Mouse (Mus musculus) natural killer cell, adult 2 months (primary cell): ENCODE results near the gene Cnn3.
A peak's percentile ranks its signal among the peaks of the same experiment; 100 is the strongest.

Experiments
- DNase-seq, 2 experiments: peaks; one replicate each; pipeline ENCODE4 v3.0.0; 2022; ENCODE audit warnings: low spot score in 2 of 2

Gene Cnn3

GRCm38 (mm10) chr3:121418251-121418601, 8.1 kb upstream of the Cnn3 start:
- no peak for DNase-seq

- no peak for DNase-seq
Observed at GRCm38 (mm10) chr3:121418850-121419435, 7.4 kb upstream of the Cnn3 start.

GRCm38 (mm10) chr3:121422405-121422804, 3.9 kb upstream of the Cnn3 start:
- DNase-seq, result no peak

GRCm38 (mm10) chr3:121426621-121427519, 573 bp downstream of the Cnn3 start:
- peak; percentile 3 to 57 for DNase-seq

- DNase-seq, result no peak
Observed at GRCm38 (mm10) chr3:121427520-121427908, 1.2 kb downstream of the Cnn3 start.

GRCm38 (mm10) chr3:121428230-121428629, 1.9 kb downstream of the Cnn3 start:
- no peak for DNase-seq

- no peak for DNase-seq
Observed at GRCm38 (mm10) chr3:121428696-121429259, 2.5 kb downstream of the Cnn3 start.

GRCm38 (mm10) chr3:121429469-121429868, 3.2 kb downstream of the Cnn3 start:
- DNase-seq, result no peak

- no peak for DNase-seq
Observed at GRCm38 (mm10) chr3:121430289-121430936, 4.1 kb downstream of the Cnn3 start.

GRCm38 (mm10) chr3:121433359-121433758, 7.1 kb downstream of the Cnn3 start:
- DNase-seq, result no peak

GRCm38 (mm10) chr3:121433968-121434533, 7.8 kb downstream of the Cnn3 start:
- DNase-seq, result no peak

GRCm38 (mm10) chr3:121435296-121435695, 9.0 kb downstream of the Cnn3 start:
- no peak for DNase-seq

- no peak for DNase-seq
Observed at GRCm38 (mm10) chr3:121437070-121437469, 10.8 kb downstream of the Cnn3 start.

- no peak for DNase-seq
Observed at GRCm38 (mm10) chr3:121437996-121438395, 11.7 kb downstream of the Cnn3 start.

- DNase-seq, result no peak
Observed at GRCm38 (mm10) chr3:121439623-121440161, 13.4 kb downstream of the Cnn3 start.

GRCm38 (mm10) chr3:121441504-121441903, 15.2 kb downstream of the Cnn3 start:
- DNase-seq, result no peak

- peak in 1 of 2 experiments; percentile 9 for DNase-seq
Observed at GRCm38 (mm10) chr3:121442288-121442687, 16.0 kb downstream of the Cnn3 start.

GRCm38 (mm10) chr3:121443861-121444271, 17.6 kb downstream of the Cnn3 start:
- DNase-seq, result no peak

GRCm38 (mm10) chr3:121444414-121444813, 18.1 kb downstream of the Cnn3 start:
- DNase-seq, result no peak

- no peak for DNase-seq
Observed at GRCm38 (mm10) chr3:121446454-121446853, 20.2 kb downstream of the Cnn3 start.

GRCm38 (mm10) chr3:121448029-121448468, 21.8 kb downstream of the Cnn3 start:
- DNase-seq, result no peak

GRCm38 (mm10) chr3:121448606-121449005, 22.3 kb downstream of the Cnn3 start:
- no peak for DNase-seq
